8 mouse cellular contexts compared by ENCODE assay signal in the genomic region with DNA sequence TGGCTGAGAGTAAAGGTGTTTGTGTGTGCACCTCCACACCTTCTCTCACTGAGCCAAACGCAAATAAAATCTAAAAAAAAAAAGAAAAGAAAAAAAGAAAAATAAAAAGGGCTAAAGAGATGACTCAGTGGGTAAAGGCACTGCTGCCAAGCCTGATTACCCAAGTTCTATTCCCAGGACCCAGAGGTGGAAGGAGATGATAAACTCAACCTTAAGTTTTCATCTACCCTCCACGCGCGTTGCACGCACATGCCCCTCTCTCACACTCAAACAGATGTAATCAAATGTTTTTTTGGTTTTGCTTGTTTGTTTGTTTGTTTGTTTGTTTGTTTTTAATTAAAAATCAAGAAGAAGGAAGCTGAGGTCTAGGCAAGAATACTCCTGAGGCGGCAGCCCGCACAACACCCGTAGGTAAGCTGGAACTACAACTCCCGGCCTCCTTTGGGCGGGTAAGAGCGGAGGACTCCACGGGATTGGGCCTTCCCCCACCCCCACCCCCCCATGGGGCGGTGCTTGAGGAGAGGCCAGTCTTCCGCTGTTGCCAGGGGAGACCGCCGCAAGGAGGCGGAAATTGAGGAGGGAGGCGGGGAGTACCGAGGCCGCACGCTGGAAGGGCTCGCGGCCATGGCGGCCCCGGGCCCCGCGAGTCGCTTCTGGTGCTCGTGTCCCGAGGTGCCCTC. TPM values are rescaled to one million over a fixed set of nuclear protein-coding genes. Genes with fewer than 3 reads are reported as not detected.
DNase-seq lines count a peak whose midpoint lies in the region; ATAC-seq lines count a peak whose summit lies in the region.

A gene (plus strand): TSS at position 502 of the 680 bp plus-strand sequence.

- H3K4me2 ChIP-seq in lung, embryonic 16.5 days (ENCODE audit: low read depth, low read length): peak within 1 kb of the TSS; percentile 85

- peak; percentile 94 for DNase-seq in MEL-GATA-1-ER (ENCODE audit: extremely low read depth, low read depth)
- peak; percentile 96 for DNase-seq in cerebellum, adult 8-10 months
- DNase-seq in forelimb bud, embryonic 11.5 days (ENCODE audit: low read depth, low spot score): peak; percentile 98
- DNase-seq in layer of hippocampus, adult 9-10 months (ENCODE audit: low spot score): peak; percentile 77
- DNase-seq in ovary, postnatal 10 days (ENCODE audit: low spot score): peak; percentile 90
- peak; percentile 96 to 97 for DNase-seq in thymus, postnatal 10 days (ENCODE audit: low spot score in 2 of 2)

- H3K27ac ChIP-seq in lung, embryonic 16.5 days (ENCODE audit: low read length): peak within 1 kb of the TSS; percentile 75

- H3K27me3 ChIP-seq in lung, embryonic 16.5 days (ENCODE audit: control insufficient read depth, insufficient read depth, low read depth, low read length): no peaks in the 10 kb centered on the region

- no peaks in the 10 kb centered on the region for H3K9me3 ChIP-seq in lung, embryonic 16.5 days (ENCODE audit: control insufficient read depth, low read length)

- WGBS in lung, embryonic 16.5 days: 13% methylated on average over 28 of the region's 30 CpGs

- peaks cover 8% of the 10 kb centered on the region for H3K4me1 ChIP-seq in lung, embryonic 16.5 days (replicated peaks; ENCODE audit: control insufficient read depth, insufficient read depth, low read length)

- H3K36me3 ChIP-seq in lung, embryonic 16.5 days (ENCODE audit: control insufficient read depth, insufficient read depth, low read length): peaks cover 11% of the 10 kb centered on the region

- peak within 1 kb of the TSS; percentile 88 for H3K4me3 ChIP-seq in lung, embryonic 16.5 days (ENCODE audit: low read length)

- ATAC-seq in hematopoietic stem cell, adult 5-6 weeks (replicated peaks in 1 of 2; ENCODE audit: insufficient read depth in 1 of 2, low FRiP score in 2 of 2, low TSS enrichment in 1 of 2, low read depth in 1 of 2, poor library complexity in 2 of 2, severe bottlenecking in 2 of 2): peak; percentile 98
- peak; percentile 100 for ATAC-seq in lung, embryonic 16.5 days (ENCODE audit: low read depth)

- peak within 1 kb of the TSS; percentile 90 for H3K9ac ChIP-seq in lung, embryonic 16.5 days (ENCODE audit: low read length)

RNA-seq across cellular contexts. Expression of the gene that starts here (rescaled TPM):
- 13.4 and 21.0 TPM in 2 replicates for total RNA-seq in hematopoietic stem cell, adult 5-6 weeks (2017)
- 30.8 and 33.1 TPM in 2 replicates for polyA plus RNA-seq in lung, embryonic 16.5 days (2015; fragmentation: Nextera tagmentation; extraction: Ambion mirVana)

Comparison
In these comparisons a context has a peak if more than half of its experiments do, and no peak if none do; other contexts are left out.
1. Peak in every context shown above with its lines: DNase-seq, ATAC-seq, H3K4me3 ChIP-seq and H3K27ac ChIP-seq.